In genomic region chr8:45109371-45110063, GRCm38 (mm10) we compare ENCODE assay signal across 10 mouse cellular contexts. TPM values are rescaled to one million over a fixed set of nuclear protein-coding genes. Genes with fewer than 3 reads are reported as not detected.
DNase-seq lines count a peak whose midpoint lies in the region; ATAC-seq and TF ChIP-seq lines count a peak whose summit lies in the region.
"Had no signal": no experiment of that assay in that cellular context is flagged by ENCODE, and none has a peak within 500 bp of the region (broad histone marks: within the 10 kb centered on the region; RNA-seq: fewer than 3 reads in every experiment).

No protein-coding gene starts in this region.

- peaks cover 25% of the 10 kb centered on the region; the same call in 1 of the 2 replicates for H3K27me3 ChIP-seq in heart, postnatal 0 days (ENCODE audit: control insufficient read depth, insufficient read depth, low read length)
- H3K27me3 ChIP-seq in embryonic facial prominence, embryonic 15.5 days = 0 out of 2 replicates have a peak, but pooled peaks cover 4% of the 10 kb centered on the region
- peaks cover 3% of the 10 kb centered on the region; the same call in 1 of the 2 replicates for H3K27me3 ChIP-seq in midbrain, embryonic 15.5 days (replicated peaks)

- intact Hi-C loops in heart, postnatal 25 days (cut with DNase I) = no loop called here

- peak overlapping the region; percentile 57 for H3K4me2 ChIP-seq in heart, postnatal 0 days (ENCODE audit: low read depth, low read length)
- H3K4me2 ChIP-seq in embryonic facial prominence, embryonic 15.5 days (replicated peaks) = peak overlapping the region; percentile 47
- peak overlapping the region; percentile 57 for H3K4me2 ChIP-seq in midbrain, embryonic 15.5 days

- 0 out of 2 replicates have a peak, but pooled peaks cover 8% of the 10 kb centered on the region for H3K4me1 ChIP-seq in heart, postnatal 0 days (ENCODE audit: control insufficient read depth, insufficient read depth)
- H3K4me1 ChIP-seq in embryonic facial prominence, embryonic 15.5 days = 0 out of 2 replicates have a peak, but pooled peaks cover 5% of the 10 kb centered on the region
- peaks cover 13% of the 10 kb centered on the region; the same call in 1 of the 2 replicates for H3K4me1 ChIP-seq in midbrain, embryonic 15.5 days

- no peaks in the 10 kb centered on the region for H3K36me3 ChIP-seq in heart, postnatal 0 days (replicated peaks; ENCODE audit: control insufficient read depth, insufficient read depth, low read length)
- no peaks in the 10 kb centered on the region for H3K36me3 ChIP-seq in embryonic facial prominence, embryonic 15.5 days
- no peaks in the 10 kb centered on the region for H3K36me3 ChIP-seq in midbrain, embryonic 15.5 days (replicated peaks)
- H3K36me3 ChIP-seq: G1E had no signal

- no peak for ATAC-seq in heart, postnatal 0 days (ENCODE audit: insufficient read depth, low read depth)
- ATAC-seq in embryonic facial prominence, embryonic 15.5 days (ENCODE audit: insufficient number of reproducible peaks, low FRiP score, low TSS enrichment, low read depth) = peak; percentile 54; the same call in 1 of the 2 replicates
- ATAC-seq in midbrain, embryonic 15.5 days (replicated peaks) = peak; percentile 89

- no peak for DNase-seq in heart, postnatal 0 days (ENCODE audit: low spot score)
- no peak for DNase-seq in heart, postnatal 25 days (ENCODE audit: low spot score)
- DNase-seq in large intestine, adult 2 months (ENCODE audit: low read depth, low spot score) = peak; percentile 18
- DNase-seq in spleen, postnatal 4 days (ENCODE audit: low spot score in 2 of 2) = no peak
- DNase-seq in spleen, adult 12 weeks (ENCODE audit: low spot score) = no peak
- no peak for DNase-seq in urinary bladder, postnatal 10 days (ENCODE audit: low spot score)

- no peak overlapping the region for H3K27ac ChIP-seq in heart, postnatal 0 days (ENCODE audit: low read depth)
- no peak overlapping the region for H3K27ac ChIP-seq in embryonic facial prominence, embryonic 15.5 days (replicated peaks)
- 0 out of 2 replicates have a peak overlapping the region, but pooled peaks have one; percentile 11 for H3K27ac ChIP-seq in midbrain, embryonic 15.5 days

- TF ChIP-seq CTCF in heart, postnatal 0 days (IDR thresholded peaks at IDR 0.05; ENCODE audit: low read depth) = no peak

- no peak for TF ChIP-seq EP300 in heart, postnatal 0 days (IDR thresholded peaks at IDR 0.05; ENCODE audit: low read depth)

- peak overlapping the region; percentile 37 for H3K4me3 ChIP-seq in heart, postnatal 0 days (ENCODE audit: low read depth, low read length)
- peak overlapping the region; percentile 27 for H3K4me3 ChIP-seq in embryonic facial prominence, embryonic 15.5 days (replicated peaks)
- peak overlapping the region; percentile 32 for H3K4me3 ChIP-seq in midbrain, embryonic 15.5 days

- WGBS in heart, postnatal 0 days = 27% methylated on average over 13 of the region's 13 CpGs
- 12% methylated on average over 13 of the region's 13 CpGs for WGBS in embryonic facial prominence, embryonic 15.5 days
- 9% methylated on average over 13 of the region's 13 CpGs for WGBS in large intestine, adult 2 months
- 24% methylated on average over 13 of the region's 13 CpGs for WGBS in midbrain, embryonic 15.5 days

- H3K9me3 ChIP-seq in heart, postnatal 0 days (replicated peaks; ENCODE audit: control insufficient read depth, low read length) = no peaks in the 10 kb centered on the region
- no peaks in the 10 kb centered on the region for H3K9me3 ChIP-seq in embryonic facial prominence, embryonic 15.5 days (replicated peaks)
- no peaks in the 10 kb centered on the region for H3K9me3 ChIP-seq in midbrain, embryonic 15.5 days

- H3K9ac ChIP-seq in heart, postnatal 0 days (replicated peaks; ENCODE audit: low read depth, low read length) = no peak overlapping the region
- no peak overlapping the region for H3K9ac ChIP-seq in embryonic facial prominence, embryonic 15.5 days
- H3K9ac ChIP-seq in midbrain, embryonic 15.5 days = peak overlapping the region; percentile 26; the same call in 1 of the 2 replicates

RNA-seq across cellular contexts. Expression of gene Mtnr1a, which starts 40.6 kb away (rescaled TPM):
- total RNA-seq in heart, postnatal 0 days (2014; rRNA removed; ENCODE audit: low replicate concordance) = not detected in 2 replicates
- not detected in 2 replicates for polyA plus RNA-seq in heart, postnatal 0 days (2015; fragmentation: Nextera tagmentation; extraction: Ambion mirVana)
- total RNA-seq in heart, postnatal 25 days (2021) = not detected
- polyA plus RNA-seq in embryonic facial prominence, embryonic 15.5 days (2015; fragmentation: Nextera tagmentation; extraction: Ambion mirVana) = 0.30 TPM in 1 of 2 replicates, not detected in the other
- 0.08 and 0.10 TPM in 2 replicates for polyA plus RNA-seq in large intestine, adult 2 months (2012; rRNA removed)
- polyA plus RNA-seq in midbrain, embryonic 15.5 days (2015; fragmentation: Nextera tagmentation; extraction: Ambion mirVana) = 0.36 and 0.45 TPM in 2 replicates
- total RNA-seq: G1E had no signal
- polyA plus RNA-seq: G1E; gonadal fat pad, adult 2 months had no signal
